Comparison of ENCODE assay signal across 19 mouse cellular contexts in the genomic region with DNA sequence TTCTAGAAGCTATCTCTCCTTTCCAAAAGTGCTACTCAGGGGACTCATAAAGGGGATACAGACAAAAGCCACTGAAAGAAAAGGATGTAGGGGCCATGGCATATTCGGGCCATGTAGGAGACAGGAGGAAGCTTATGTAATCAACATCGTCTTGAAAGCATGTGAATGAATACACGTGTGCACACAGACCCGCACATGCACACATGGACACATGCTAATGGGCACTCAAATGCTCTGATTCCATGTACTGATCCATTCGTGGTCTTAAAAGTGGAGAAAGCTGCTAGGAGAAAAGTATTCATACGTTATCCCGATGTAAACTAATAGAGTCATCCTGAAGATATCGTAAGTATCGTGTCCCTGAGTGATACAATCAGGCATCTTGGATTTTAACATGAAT.
"Had no signal": no experiment of that assay in that cellular context is flagged by ENCODE, and none has a peak within 500 bp of the region (broad histone marks: within the 10 kb centered on the region; RNA-seq: fewer than 3 reads in every experiment).

No protein-coding gene starts in this region.

- H3K4me3 ChIP-seq: limb, embryonic 12.5 days; limb, embryonic 15.5 days; midbrain, embryonic 12.5 days; midbrain, embryonic 15.5 days; neural tube, embryonic 12.5 days; neural tube, embryonic 15.5 days had no signal

- H3K9me3 ChIP-seq: limb, embryonic 12.5 days; limb, embryonic 15.5 days; neural tube, embryonic 15.5 days had no signal

- H3K9ac ChIP-seq: limb, embryonic 12.5 days; limb, embryonic 15.5 days; liver, embryonic 14.5 days; liver, postnatal 0 days; lung, embryonic 14.5 days; midbrain, embryonic 12.5 days; midbrain, embryonic 15.5 days; neural tube, embryonic 12.5 days; neural tube, embryonic 15.5 days had no signal

- H3K4me2 ChIP-seq: limb, embryonic 12.5 days; limb, embryonic 15.5 days; liver, embryonic 11.5 days; lung, embryonic 14.5 days; midbrain, embryonic 12.5 days; midbrain, embryonic 15.5 days; neural tube, embryonic 12.5 days; neural tube, embryonic 15.5 days had no signal

- H3K4me1 ChIP-seq: limb, embryonic 12.5 days; limb, embryonic 15.5 days; midbrain, embryonic 12.5 days; midbrain, embryonic 15.5 days; neural tube, embryonic 12.5 days; neural tube, embryonic 15.5 days had no signal

- H3K27ac ChIP-seq: limb, embryonic 12.5 days; liver, embryonic 14.5 days; macrophage; midbrain, embryonic 12.5 days; midbrain, embryonic 15.5 days; neural tube, embryonic 12.5 days; neural tube, embryonic 15.5 days had no signal

- ATAC-seq: liver, postnatal 0 days; lung, postnatal 0 days; midbrain, embryonic 15.5 days had no signal

- H3K36me3 ChIP-seq: limb, embryonic 12.5 days; limb, embryonic 15.5 days; midbrain, embryonic 12.5 days; midbrain, embryonic 15.5 days; neural tube, embryonic 12.5 days; neural tube, embryonic 15.5 days had no signal

- H3K27me3 ChIP-seq: limb, embryonic 12.5 days; limb, embryonic 15.5 days; midbrain, embryonic 12.5 days; midbrain, embryonic 15.5 days; neural tube, embryonic 12.5 days; neural tube, embryonic 15.5 days had no signal

- DNase-seq: kidney, postnatal 36 days; layer of hippocampus, adult 9-11 months; left cerebral cortex, postnatal 4 days; liver, postnatal 0 days; lung, embryonic 14.5 days; retina, postnatal 1 day; right cerebral cortex, postnatal 25 days; thymus, adult 18-20 months; thymus, postnatal 36 days had no signal
